Comparison of ENCODE assay signal across 9 mouse cellular contexts in genomic region chr2:167957539-167957938, GRCm38 (mm10). TPM values are rescaled to one million over a fixed set of nuclear protein-coding genes. Genes with fewer than 3 reads are reported as not detected.
DNase-seq lines count a peak whose midpoint lies in the region; ATAC-seq and TF ChIP-seq lines count a peak whose summit lies in the region.
"Had no signal": no experiment of that assay in that cellular context is flagged by ENCODE, and none has a peak within 500 bp of the region (broad histone marks: within the 10 kb centered on the region; RNA-seq: fewer than 3 reads in every experiment).

No protein-coding gene starts in this region.

- H3K9ac ChIP-seq in heart, embryonic 11.5 days (ENCODE audit: low read depth, low read length), result no peak overlapping the region
- H3K9ac ChIP-seq in liver, adult 2 months (ENCODE audit: low read depth, low read length), result no peak overlapping the region
- H3K9ac ChIP-seq in CH12.LX (ENCODE audit: insufficient read depth, low read depth), result no peak overlapping the region

- dilution Hi-C loops in CH12.LX (cut with MboI; ENCODE audit: extremely low pct_ligation_motif_present, extremely low pct_unique_long_range_greater_than_20kb, low sequenced_read_pairs), result no loop called here

- H3K9me3 ChIP-seq in heart, embryonic 11.5 days (replicated peaks; ENCODE audit: control insufficient read depth, low read length), result no peaks in the 10 kb centered on the region
- no peaks in the 10 kb centered on the region for H3K9me3 ChIP-seq in CH12.LX (replicated peaks; ENCODE audit: low read length)
- H3K9me3 ChIP-seq: hindbrain, embryonic 10.5 days had no signal

- no peak overlapping the region for H3K4me3 ChIP-seq in heart, embryonic 11.5 days (ENCODE audit: low read depth, low read length)
- H3K4me3 ChIP-seq in liver, adult 2 months (ENCODE audit: insufficient read depth, low read depth, low read length), result no peak overlapping the region
- H3K4me3 ChIP-seq in CH12.LX (replicated peaks in 1 of 3; ENCODE audit: low read depth in 2 of 3, low read length in 2 of 3, poor library complexity in 1 of 3) (no peak overlapping the region), macrophage (ENCODE audit: inconsistent target) (no peak overlapping the region)
- H3K4me3 ChIP-seq: hindbrain, embryonic 10.5 days had no signal

- no peak for TF ChIP-seq EP300 in CH12.LX (IDR thresholded peaks at IDR 0.05; ENCODE audit: low read length)

- 0 out of 2 replicates have a peak overlapping the region, but pooled peaks have one; percentile 8 for H3K27ac ChIP-seq in heart, embryonic 11.5 days (ENCODE audit: low read depth, low read length)
- H3K27ac ChIP-seq in liver, adult 2 months (replicated peaks; ENCODE audit: insufficient read depth, low read depth, low read length), result no peak overlapping the region
- H3K27ac ChIP-seq in CH12.LX (ENCODE audit: insufficient read depth, low read depth) (no peak overlapping the region), macrophage (peak overlapping the region; percentile 94)
- H3K27ac ChIP-seq: hindbrain, embryonic 10.5 days had no signal

- no peak for ATAC-seq in heart, embryonic 11.5 days (replicated peaks; ENCODE audit: insufficient number of reproducible peaks, low FRiP score, low TSS enrichment)

- TF ChIP-seq POLR2A in liver, adult 2 months (IDR thresholded peaks at IDR 0.05; ENCODE audit: extremely low read depth, insufficient read depth, low read length), result no peak
- no peak for TF ChIP-seq POLR2A in CH12.LX (IDR thresholded peaks at IDR 0.05; ENCODE audit: low read depth, low read length)

- H3K79me2 ChIP-seq in liver, adult 2 months (ENCODE audit: control insufficient read depth, insufficient read depth, low read length), result peaks cover 28% of the 10 kb centered on the region
- peaks cover 87% of the 10 kb centered on the region for H3K79me2 ChIP-seq in CH12.LX (replicated peaks; ENCODE audit: control insufficient read depth, extremely low read depth, insufficient read depth, poor library complexity, severe bottlenecking)
- H3K79me2 ChIP-seq in macrophage (ENCODE audit: inconsistent target), result peaks cover 92% of the 10 kb centered on the region

- H3K4me2 ChIP-seq in heart, embryonic 11.5 days, result no peak overlapping the region
- H3K4me2 ChIP-seq in CH12.LX (ENCODE audit: insufficient read depth, low read depth, poor library complexity, severe bottlenecking), result no peak overlapping the region

- TF ChIP-seq RAD21 in CH12.LX (IDR thresholded peaks at IDR 0.05; ENCODE audit: low read depth, low read length), result peak; percentile 53

- peaks cover 44% of the 10 kb centered on the region for H3K4me1 ChIP-seq in heart, embryonic 11.5 days (ENCODE audit: control insufficient read depth, insufficient read depth, low read length)
- H3K4me1 ChIP-seq in liver, adult 2 months (ENCODE audit: control insufficient read depth, insufficient read depth, low read length), result peaks cover 29% of the 10 kb centered on the region
- peaks cover 68 to 96% of the 10 kb centered on the region in 2 experiments for H3K4me1 ChIP-seq in CH12.LX (ENCODE audit: control insufficient read depth in 1 of 2, insufficient read depth in 2 of 2)

- H3K27me3 ChIP-seq in heart, embryonic 11.5 days (ENCODE audit: control insufficient read depth, insufficient read depth, low read length), result no peaks in the 10 kb centered on the region
- H3K27me3 ChIP-seq in liver, adult 2 months (ENCODE audit: control insufficient read depth, insufficient read depth, low read length), result no peaks in the 10 kb centered on the region
- no peaks in the 10 kb centered on the region for H3K27me3 ChIP-seq in CH12.LX (replicated peaks)

- intact Hi-C loops in heart, postnatal 14 days (cut with DNase I), result no loop called here

- WGBS in heart, embryonic 11.5 days (ENCODE audit: insufficient replicate concordance), result 94% methylated on average over 1 of the region's 1 CpGs
- 97% methylated on average over 1 of the region's 1 CpGs for WGBS in liver, adult 2 months
- WGBS in macrophage (ENCODE audit: missing documents), result 100% methylated on average over 1 of the region's 1 CpGs

- H3K36me3 ChIP-seq in heart, embryonic 11.5 days (ENCODE audit: control insufficient read depth, insufficient read depth, low read length), result no peaks in the 10 kb centered on the region
- no peaks in the 10 kb centered on the region for H3K36me3 ChIP-seq in liver, adult 2 months (ENCODE audit: control insufficient read depth, insufficient read depth, low read length)
- H3K36me3 ChIP-seq in CH12.LX (replicated peaks in 1 of 2; ENCODE audit: control insufficient read depth in 1 of 2, insufficient read depth in 1 of 2, low read length in 1 of 2), result peaks cover 2 to 50% of the 10 kb centered on the region in 2 experiments
- H3K36me3 ChIP-seq in macrophage (ENCODE audit: inconsistent target), result peaks cover 17% of the 10 kb centered on the region; the same call in 1 of the 2 replicates

- in situ Hi-C loops in CH12.LX (cut with MboI; ENCODE audit: low pct_ligation_motif_present, low pct_unique_long_range_greater_than_20kb, low sequenced_read_pairs), result no loop called here

- peak; percentile 68 for TF ChIP-seq CTCF in liver, adult 2 months (IDR thresholded peaks at IDR 0.05; ENCODE audit: low read depth, low read length)
- TF ChIP-seq CTCF in CH12.LX (conservative IDR thresholded peaks at IDR 0.05 in 1 of 2, IDR thresholded peaks at IDR 0.05 in 1 of 2; ENCODE audit: low read depth in 2 of 2, low read length in 2 of 2), result peak in 1 of 2 experiments; percentile 69; a peak in 3 of 4 replicates

- no peak for DNase-seq in heart, postnatal 14 days
- no peak for DNase-seq in liver, adult 2 months (ENCODE audit: extremely low read depth, low read depth, low spot score)
- DNase-seq in liver (no peak), CH12.LX (ENCODE audit: extremely low read depth) (no peak)
- DNase-seq in cerebellum, adult 9-10 months, result no peak
- DNase-seq in right cerebral cortex, adult 2 months (ENCODE audit: low spot score in 2 of 2), result no peak

TF ChIP-seq in CH12.LX, 34 proteins besides CTCF, POLR2A, EP300 and RAD21:
- TF ChIP-seq SIN3A (IDR thresholded peaks at IDR 0.05; ENCODE audit: low read length) (0 out of 2 replicates have a peak, but pooled peaks have one; percentile 34), MYC (IDR thresholded peaks at IDR 0.05; ENCODE audit: low read depth, low read length) (0 out of 2 replicates have a peak, but pooled peaks have one; percentile 43), USF1 (IDR thresholded peaks at IDR 0.05; ENCODE audit: low read depth, low read length) (no peak), ZNF384 (IDR thresholded peaks at IDR 0.05; ENCODE audit: low read depth, low read length) (peak; percentile 46; the same call in 1 of the 2 replicates), MAFK (IDR thresholded peaks at IDR 0.05; ENCODE audit: insufficient replicate concordance, low read length) (no peak), JUND (conservative IDR thresholded peaks at IDR 0.05; ENCODE audit: low read depth, low read length) (no peak), BHLHE40 (IDR thresholded peaks at IDR 0.05; ENCODE audit: low read depth, low read length) (peak; percentile 10; the same call in 1 of the 2 replicates), ETS1 (conservative IDR thresholded peaks at IDR 0.05; ENCODE audit: low read depth, low read length) (0 out of 2 replicates have a peak, but pooled peaks have one; percentile 27), MAZ (IDR thresholded peaks at IDR 0.05; ENCODE audit: low read depth, low read length) (0 out of 2 replicates have a peak, but pooled peaks have one; percentile 20), SMC3 (IDR thresholded peaks at IDR 0.05; ENCODE audit: low read depth, low read length) (peak; percentile 66), TCF12 (IDR thresholded peaks at IDR 0.05; ENCODE audit: low read depth, low read length) (no peak)

RNA-seq across cellular contexts. Expression of gene Ptpn1, which starts 25.7 kb away (rescaled TPM):
- polyA plus RNA-seq in heart, embryonic 11.5 days (2014; fragmentation: Nextera tagmentation; extraction: Ambion mirVana), result 43.5 and 46.7 TPM in 2 replicates
- 10 to 100 TPM; 24.0 to 27.8 TPM for total RNA-seq in heart, postnatal 14 days (2021)
- 6.5 and 7.9 TPM in 2 replicates for total RNA-seq in liver, adult 2 months (2014; rRNA removed)
- 17.3 and 20.2 TPM in 2 replicates for polyA plus RNA-seq in liver, adult 2 months (2012; rRNA removed)
- total RNA-seq in CH12.LX (2012; rRNA removed), result 77.6 and 90.0 TPM in 2 replicates
- 69.8 and 78.5 TPM in 2 replicates for total RNA-seq in CH12.LX (2014; rRNA removed)
- polyA plus RNA-seq in CH12.LX (2012; ENCODE audit: insufficient read length, low read depth), result 131 and 139 TPM in 2 replicates
- total RNA-seq in macrophage (2018; cell fraction: chromatin; rRNA removed), result 100 to 1,000 TPM in 24 of 26 experiments, 10 to 100 TPM in 2; 74.2 to 281 (median 160) TPM
- 100 to 1,000 TPM in 25 of 26 experiments, 10 to 100 TPM in 1; 88.0 to 169 (median 121) TPM for total RNA-seq in macrophage (2018; cell fraction: cytosol; rRNA removed)
- total RNA-seq in macrophage (2018; cell fraction: nucleus; rRNA removed), result 100 to 1,000 TPM in 23 of 26 experiments, 10 to 100 TPM in 3; 68.9 to 253 (median 154) TPM
- 78.9 to 381 TPM (median 119 TPM) in 3 replicates for polyA plus RNA-seq in macrophage (2018)

RNA-seq across cellular contexts. Expression of gene Ripor3, which starts 52.9 kb away (rescaled TPM):
- 0.97 and 2.1 TPM in 2 replicates for polyA plus RNA-seq in heart, embryonic 11.5 days (2014; fragmentation: Nextera tagmentation; extraction: Ambion mirVana)
- total RNA-seq in heart, postnatal 14 days (2021), result 1 to 10 TPM in 1 of 2 experiments, under 1 TPM in 1; 0.93 to 1.1 TPM
- total RNA-seq in liver, adult 2 months (2014; rRNA removed), result 0.92 and 0.94 TPM in 2 replicates
- 1.4 and 1.9 TPM in 2 replicates for polyA plus RNA-seq in liver, adult 2 months (2012; rRNA removed)
- total RNA-seq in CH12.LX (2012; rRNA removed) (0.17 TPM in 1 of 2 replicates, not detected in the other), CH12.LX (2014; rRNA removed) (not detected in 2 replicates)
- polyA plus RNA-seq in CH12.LX (2012; ENCODE audit: insufficient read length, low read depth) (not detected in 2 replicates), macrophage (2018) (not detected in 3 replicates)
- total RNA-seq in macrophage (2018; cell fraction: chromatin; rRNA removed), result under 1 TPM in 11 of 26 experiments, not detected in 15; 0.25 to 0.81 (median 0.48) TPM
- total RNA-seq in macrophage (2018; cell fraction: cytosol; rRNA removed), result under 1 TPM in 6 of 26 experiments, not detected in 20; 0.03 to 0.11 (median 0.07) TPM
- under 1 TPM in 6 of 26 experiments, not detected in 20; 0.14 to 0.75 (median 0.28) TPM for total RNA-seq in macrophage (2018; cell fraction: nucleus; rRNA removed)

Comparison
In these comparisons a context has a peak if more than half of its experiments do, and no peak if none do; other contexts are left out.
1. H3K27ac ChIP-seq: peak in heart, embryonic 11.5 days (single experiment) and macrophage (single experiment); none in liver, adult 2 months (single experiment) and CH12.LX (single experiment).